Mouse (Mus musculus): ENCODE data around the gene Rps13. TPM values are rescaled to one million over a fixed set of nuclear protein-coding genes. Genes with fewer than 3 reads are reported as not detected.
"Not testable (repeated sequence)": the region's sequence is repeated elsewhere in the genome, so short reads cannot be mapped to it uniquely, and the experiment has no call there.

Rps13 gene
- 351 and 444 TPM in 2 replicates for total RNA-seq (2021)
- long read RNA-seq, transcript Rps13-201 (6 exons, 589 nt): major isoform, 76 of 78 reads
- long read RNA-seq, partial matches to known transcripts: 1 of 78 reads
- long read RNA-seq, other reads (novel, unspliced or antisense): 1 of 78 reads

DNA sequence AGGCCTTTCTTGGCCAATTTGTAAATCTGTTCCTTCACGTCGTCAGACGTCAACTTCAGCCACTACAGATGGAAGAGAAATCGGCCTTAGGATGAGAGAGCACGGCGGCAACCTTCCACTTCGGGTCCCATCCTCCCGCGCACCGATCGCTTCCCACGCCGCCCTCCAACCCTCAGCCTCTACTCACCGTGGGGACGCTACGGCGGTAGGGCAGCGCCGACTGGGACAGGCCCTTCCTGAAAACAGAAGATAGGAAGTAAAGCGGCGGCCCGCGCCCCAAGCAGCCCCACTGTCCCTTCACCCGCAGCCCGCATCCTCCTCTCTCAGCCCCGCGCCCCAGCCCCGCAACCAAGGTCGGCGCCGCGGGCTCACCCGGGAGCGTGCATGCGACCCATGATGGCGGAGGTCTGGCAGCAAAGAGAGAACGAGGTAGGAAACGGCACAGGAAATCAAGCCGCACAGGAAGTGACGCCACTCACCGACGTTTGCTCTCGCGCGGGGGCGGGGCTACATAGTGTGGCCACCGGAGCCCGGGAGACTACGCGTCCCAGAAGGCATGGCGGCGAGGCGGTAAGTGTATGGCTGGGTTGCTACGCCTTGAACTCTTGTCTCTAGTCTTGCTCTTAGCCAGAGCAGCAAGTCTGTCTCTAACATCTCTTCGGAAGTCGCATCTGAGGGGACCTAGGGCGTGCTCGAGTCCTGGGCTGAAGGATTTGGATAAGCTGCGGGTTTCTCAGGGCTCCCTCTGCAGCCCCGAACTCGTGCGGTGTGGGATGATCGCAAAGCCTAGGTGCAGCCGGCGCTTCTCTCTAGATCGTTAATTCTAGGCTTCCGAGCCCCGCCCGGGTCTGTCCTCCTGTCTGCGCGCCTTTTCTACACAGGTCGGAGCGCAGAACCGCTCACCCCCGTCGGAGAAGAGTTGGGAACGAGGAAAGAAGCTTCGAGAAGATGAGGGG lies at the start of gene Rps13:
Gene Rps13 (minus strand): TSS at position 483 of the 956 bp plus-strand sequence.
- DNase-seq: peak; percentile 97

DNA sequence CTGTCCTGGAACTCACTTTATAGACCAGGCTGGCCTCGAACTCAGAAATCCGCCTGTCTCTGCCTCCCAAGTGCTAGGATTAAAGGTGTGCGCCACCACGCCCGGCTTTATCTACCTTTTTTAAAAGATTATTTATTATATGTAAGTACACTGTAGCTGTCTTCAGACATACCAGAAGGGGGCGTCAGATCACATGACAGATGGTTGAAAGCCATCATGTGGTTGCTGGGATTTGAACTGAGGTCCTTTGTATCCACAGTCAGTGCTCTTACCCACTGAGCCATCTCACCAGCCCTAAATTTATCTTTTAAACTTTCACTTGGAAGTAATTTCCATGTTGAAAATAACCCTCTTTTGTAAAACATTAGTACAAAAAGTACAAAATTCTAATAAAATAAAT lies 45.2 kb upstream of the Rps13 start:
- DNase-seq: not testable (repeated sequence)

DNA sequence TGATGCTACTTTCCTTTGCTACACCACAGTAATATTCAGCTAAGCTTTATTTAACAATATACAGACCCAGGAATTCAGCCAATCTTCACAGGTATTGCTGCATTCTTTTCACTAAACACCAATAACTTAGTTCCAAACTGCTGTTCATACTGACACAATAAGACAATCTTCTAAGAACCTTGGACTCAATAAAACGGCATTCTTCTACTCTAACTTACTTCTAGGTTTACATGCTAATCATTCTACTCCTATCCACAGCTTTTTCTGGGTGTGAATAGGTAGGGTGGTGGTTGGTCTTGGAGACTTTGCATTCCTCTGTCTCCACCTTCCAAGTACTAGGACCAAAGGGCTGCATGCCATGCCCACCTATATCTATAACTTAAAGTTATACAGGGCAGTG lies 40.3 kb upstream of the Rps13 start:
- no peak for DNase-seq

GRCm38 (mm10) chr7:116336226-116336625 lies 2.2 kb upstream of the Rps13 start:
- peak; percentile 65 for DNase-seq

GRCm38 (mm10) chr7:116335133-116335532 lies 1.1 kb upstream of the Rps13 start:
- DNase-seq: no peak

DNA sequence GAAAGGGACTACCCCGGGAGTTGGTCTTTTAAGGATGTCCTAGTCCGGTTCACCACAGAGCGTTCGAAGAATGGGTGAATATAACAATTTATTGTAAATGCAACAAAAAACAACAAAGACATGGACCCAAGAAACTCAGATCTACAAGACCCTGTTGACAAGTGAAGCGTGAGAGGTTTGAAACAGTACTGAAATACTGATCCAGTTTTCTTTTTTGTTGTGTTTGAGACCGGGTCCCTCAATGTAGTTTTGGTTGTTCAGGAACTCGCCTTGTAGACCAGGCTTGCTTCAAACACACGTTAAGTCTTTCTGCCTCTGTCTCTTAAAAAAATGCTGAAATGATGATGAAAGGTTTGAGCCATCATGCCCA lies 659 bp upstream of the Rps13 start:
- DNase-seq: no peak

GRCm38 (mm10) chr7:116331246-116331645 lies 2.7 kb downstream of the Rps13 start:
- no peak for DNase-seq

GRCm38 (mm10) chr7:116329858-116330257 lies 4.1 kb downstream of the Rps13 start:
- no peak for DNase-seq

DNA sequence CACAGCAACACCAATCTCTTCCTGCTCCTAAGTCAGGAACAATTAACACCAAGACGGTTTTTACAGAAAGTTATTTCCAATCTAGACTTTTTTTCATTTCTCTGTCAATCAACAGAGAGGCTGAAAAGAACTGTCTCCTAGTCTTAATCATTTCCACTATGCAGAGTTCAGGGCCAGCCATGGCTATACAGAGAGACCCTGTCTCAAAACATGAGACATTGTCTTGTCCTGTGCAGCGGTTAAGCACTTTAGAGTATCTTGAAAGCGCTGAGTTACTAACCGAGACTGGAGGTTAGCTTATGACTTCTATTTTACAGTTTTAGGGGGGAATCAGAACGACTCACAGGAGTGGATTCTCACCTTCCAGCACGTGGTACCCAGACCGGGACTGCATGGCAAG lies 5.2 kb downstream of the Rps13 start:
- no peak for DNase-seq

- DNase-seq: no peak
Observed at GRCm38 (mm10) chr7:116327901-116328300, 6.1 kb downstream of the Rps13 start.

DNA sequence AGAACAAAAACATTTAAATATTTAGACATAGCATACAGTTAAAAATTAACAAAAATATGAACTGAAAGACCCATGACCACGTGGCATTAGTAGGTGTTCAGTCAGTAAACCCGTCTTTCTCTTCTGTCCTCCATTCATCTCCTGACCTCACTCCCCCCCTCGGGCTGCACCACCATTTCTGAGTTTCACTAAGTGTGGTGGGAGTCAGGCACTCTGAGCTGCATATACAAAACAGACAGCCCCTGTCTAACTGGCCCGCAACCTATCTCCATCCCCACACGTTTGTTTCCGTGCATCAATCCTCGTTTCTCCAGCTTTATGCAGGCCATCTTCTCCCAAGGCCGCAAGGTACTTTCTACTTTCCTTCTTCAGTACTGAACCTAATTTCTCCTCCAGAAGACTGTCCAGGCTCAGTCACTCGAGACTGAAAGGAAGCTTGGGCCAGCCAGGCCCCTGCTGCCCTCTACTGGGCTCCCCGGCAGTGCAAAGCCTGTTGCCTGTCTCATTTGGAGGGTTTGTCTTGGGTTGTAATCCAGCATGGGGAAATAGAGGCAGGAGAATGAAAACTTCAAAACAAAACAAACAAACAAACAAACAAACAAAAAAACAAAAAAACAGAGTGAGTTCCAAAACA lies 10.5 kb downstream of the Rps13 start:
- DNase-seq: peak; percentile 75

DNA sequence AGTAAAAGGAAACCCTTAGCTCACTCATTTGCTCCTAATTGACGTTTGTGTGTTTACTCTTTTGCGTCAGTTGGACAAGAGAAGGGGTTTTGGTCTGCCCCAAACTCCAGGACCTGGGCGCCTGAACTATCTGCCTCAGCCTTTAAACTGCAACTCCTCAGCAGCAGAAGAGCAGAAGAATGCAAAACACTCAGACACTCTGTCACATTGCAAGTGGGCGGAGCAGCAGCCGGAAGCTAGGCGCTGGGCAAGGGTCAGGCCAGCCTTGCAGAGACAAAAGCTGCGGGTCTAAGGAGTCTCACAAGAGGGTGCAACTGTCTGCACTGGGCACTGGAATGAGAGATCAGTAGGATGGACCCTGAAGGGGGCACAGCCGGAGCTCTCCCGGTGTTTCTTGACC lies 24.5 kb downstream of the Rps13 start:
- peak; percentile 24 for DNase-seq

DNA sequence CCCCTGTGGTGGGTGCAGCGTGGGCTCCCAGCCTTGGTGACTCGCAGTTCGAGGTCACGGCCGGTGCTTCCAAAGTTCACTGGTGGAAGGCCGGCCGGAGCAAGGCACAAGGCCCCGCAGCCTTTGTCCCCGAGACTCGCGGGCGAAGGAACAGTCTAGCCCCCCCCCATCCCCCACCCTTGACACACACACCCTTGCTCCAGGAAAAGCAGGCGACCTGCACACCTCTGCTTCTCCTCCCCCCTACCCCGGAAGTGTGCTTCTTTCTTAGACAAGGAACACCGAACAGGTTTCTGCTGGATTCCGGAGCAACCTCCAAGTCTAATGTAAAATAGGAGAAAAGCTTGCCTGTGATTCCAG lies 25.4 kb downstream of the Rps13 start:
- peak; percentile 17 for DNase-seq

DNA sequence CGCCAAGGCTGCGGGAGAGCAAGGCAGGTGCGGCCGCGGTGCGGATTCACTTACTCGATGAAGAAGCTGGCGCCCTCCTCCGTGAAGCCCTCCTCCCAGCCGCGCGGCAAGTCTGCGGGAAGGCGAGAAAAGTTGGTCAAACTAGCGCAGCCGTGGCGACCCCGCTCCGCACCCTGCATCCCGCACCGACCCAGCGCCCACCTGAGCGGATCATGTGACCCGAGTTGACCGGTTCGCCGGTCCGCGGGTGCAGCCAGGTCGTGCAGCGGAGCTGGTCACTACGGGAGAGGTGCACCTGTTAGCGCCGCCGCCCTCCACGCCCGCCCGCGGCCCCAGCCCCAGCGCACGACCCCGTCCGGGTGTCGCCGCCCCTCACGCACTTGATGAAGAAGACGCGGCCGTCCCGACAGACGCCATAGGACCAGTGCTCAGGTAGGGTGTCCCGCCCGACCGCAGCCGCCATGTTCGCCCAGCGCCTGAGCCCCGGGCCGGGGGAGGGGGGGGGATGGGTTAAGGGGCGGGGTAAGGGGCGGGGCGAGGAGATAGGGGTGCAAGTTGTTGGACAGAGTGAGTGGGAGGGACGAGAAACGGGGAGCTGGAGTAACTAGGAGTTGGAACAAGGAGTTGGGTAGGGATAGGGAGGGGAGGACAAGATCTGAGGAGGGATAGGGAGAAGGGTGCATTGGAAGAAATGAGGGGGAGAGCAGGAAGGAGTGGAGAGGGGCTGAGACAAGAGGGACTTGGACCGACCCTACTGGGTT lies 25.9 kb downstream of the Rps13 start, which contains the start of gene Plekha7:
Gene Plekha7 (minus strand): TSS at position 506 of the 761 bp plus-strand sequence.
- peak; percentile 68 for DNase-seq

DNA sequence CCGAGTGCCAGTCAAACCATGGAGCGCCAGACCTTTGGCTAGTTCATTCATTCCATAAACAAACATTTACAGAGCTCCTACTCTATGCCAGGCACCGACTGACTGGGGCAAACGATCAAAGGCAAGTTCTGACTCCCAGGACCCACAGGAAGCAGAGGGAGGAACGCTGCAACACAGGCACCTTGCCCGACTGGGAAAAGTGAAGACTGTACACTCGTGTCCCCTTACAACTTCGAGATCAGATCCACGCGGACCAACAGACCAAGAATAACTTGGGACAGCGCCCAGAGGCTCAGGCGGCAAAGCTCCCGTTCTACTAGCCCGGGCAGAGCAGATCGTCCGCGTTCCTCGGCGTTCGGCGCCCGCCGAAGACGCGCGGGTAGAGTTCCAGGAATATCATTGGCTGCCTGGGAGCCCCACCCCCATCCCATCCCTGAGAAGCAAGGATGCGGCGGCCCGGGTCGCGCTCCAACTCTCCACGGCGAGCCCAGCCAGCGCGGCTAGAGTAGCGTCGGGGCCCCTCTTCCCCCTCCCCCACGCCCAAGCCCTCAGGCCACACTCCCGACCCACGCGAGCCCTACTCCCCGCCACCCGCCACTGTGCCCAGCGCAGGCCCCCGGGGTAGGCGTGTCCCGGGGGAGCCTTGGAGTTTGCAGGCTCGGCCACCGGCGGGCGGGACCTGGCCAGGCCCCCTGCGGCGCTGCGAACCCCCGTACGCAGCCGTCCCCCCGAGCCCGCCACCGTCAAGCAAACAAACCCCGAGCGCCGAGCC lies 26.7 kb downstream of the Rps13 start:
- DNase-seq: peak; percentile 83

DNA sequence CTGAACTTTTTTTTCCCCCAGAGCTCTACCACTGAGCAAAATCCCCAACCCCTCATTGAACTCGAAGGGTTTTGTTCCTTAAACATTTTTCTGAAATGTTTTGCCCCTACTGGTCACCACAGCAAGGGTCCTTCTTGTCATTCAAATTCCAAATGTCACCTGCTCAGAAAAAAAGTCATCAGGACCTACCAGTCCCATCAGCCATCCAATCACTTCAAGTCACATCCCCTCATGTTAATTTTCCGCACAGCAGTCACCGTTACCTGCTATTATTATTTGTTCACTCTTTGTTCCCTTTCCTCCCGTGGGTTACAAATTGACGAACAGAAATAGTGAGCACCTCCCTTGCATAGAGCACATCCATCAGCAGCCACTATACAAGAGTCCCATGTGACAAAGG lies 27.4 kb downstream of the Rps13 start:
- no peak for DNase-seq

- no peak for DNase-seq
Observed at GRCm38 (mm10) chr7:116301661-116302311, 32.2 kb downstream of the Rps13 start.

DNA sequence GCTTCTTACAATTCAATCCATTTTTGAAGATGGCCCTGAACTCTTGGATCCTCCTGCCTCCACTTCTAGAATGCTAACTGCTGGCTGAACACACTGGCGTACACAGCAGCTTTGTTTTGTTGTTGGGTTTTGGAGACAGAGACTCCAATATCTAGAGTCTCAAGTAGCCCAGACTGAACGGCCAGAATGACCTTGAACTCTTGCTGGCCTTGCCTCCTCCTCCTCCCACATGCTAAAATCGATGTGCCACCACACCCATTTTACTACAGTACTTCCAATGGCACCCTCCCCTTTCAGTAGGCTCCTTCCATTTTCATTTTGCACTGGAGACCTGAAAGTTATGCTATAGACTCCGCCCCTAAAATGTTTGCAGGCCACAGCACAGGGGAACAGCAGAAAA lies 32.9 kb downstream of the Rps13 start:
- no peak for DNase-seq

GRCm38 (mm10) chr7:116298851-116299250 lies 35.1 kb downstream of the Rps13 start:
- no peak for DNase-seq

DNA sequence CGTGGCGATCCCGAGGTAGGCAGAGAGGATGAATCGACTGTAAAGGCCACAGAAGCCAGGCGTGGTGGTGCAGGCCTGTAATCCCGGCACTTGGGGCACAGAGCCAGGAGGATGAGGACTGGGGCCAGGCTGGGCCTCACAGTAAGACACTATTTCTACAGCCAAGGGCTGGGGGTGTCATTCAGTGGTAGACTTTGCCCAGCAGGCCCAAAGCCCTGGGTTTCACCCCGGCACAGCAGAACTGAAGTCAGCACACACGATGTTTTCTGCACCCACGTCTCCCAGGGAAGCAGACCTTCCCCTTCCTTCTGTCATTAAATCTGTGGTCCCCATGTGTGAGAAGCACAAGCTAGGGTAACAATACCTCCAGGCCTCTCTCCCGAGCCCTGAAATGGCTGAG lies 35.6 kb downstream of the Rps13 start:
- DNase-seq: no peak

DNA sequence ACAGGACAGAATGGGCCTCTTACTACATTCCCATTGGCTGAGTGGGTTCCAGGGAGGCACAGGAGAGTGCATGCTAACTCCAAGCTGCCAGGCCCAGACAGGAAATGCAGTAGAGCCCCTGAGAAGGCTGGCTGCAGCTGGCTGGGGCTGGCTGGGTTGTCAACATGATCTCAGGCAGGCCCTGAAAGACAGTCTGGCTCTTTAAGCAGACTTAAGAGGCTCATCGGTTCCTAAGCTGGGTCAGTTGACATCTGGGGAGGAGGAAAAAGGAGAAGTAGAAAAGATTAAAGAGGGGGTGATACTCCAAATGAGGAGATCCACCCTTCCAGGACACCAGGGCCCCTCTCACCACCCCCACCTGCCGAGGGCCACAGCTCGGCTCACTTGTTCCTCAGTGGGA lies 39.0 kb downstream of the Rps13 start:
- DNase-seq: no peak
